Mouse (Mus musculus) E14TG2a.4 (cell line): ENCODE data around the gene H2-Eb2.

Experiments used
- CTCF ChIP-seq: conservative IDR thresholded peaks from 2 replicates; pipeline ENCODE4 v1.5.1; 2014; ENCODE audit warnings: low read length
- NANOG ChIP-seq: IDR thresholded peaks from 2 replicates; pipeline ENCODE4 v1.6.1; 2014; ENCODE audit warnings: borderline replicate concordance, low read length, mixed read lengths

- TF ChIP-seq CTCF: peak; percentile 50
- no peak for TF ChIP-seq NANOG
Measured at GRCm38 (mm10) chr17:34388513-34388912, 63.0 kb downstream of the H2-Eb2 start.
